ENCODE assay signal across 17 mouse cellular contexts in the genomic region with DNA sequence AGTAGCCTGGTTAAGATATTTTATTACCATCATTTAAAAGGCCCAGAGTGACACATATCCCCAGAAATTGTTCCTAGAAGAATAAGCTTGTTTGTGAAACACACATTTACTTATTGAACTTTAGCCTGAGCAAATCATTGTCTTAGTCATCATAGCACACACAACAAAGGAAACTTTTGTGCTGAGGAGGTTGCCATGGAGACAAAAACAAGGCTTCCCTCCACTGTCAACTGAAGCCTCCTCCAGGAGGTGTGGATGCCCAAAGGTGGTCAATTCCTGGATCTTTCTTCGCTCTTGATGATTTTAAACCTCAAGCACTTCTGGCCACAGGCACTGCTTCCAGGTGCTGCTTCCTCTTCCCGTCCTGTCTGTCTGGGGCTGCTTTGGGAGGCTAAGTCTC.
A peak's percentile ranks its signal among the peaks of the same experiment; 100 is the strongest.
DNase-seq lines count a peak whose midpoint lies in the region; ATAC-seq and TF ChIP-seq lines count a peak whose summit lies in the region.
"Had no signal": no experiment of that assay in that cellular context is flagged by ENCODE, and none has a peak within 500 bp of the region (broad histone marks: within the 10 kb centered on the region; RNA-seq: fewer than 3 reads in every experiment).

No protein-coding gene starts in this region.

- peak overlapping the region; percentile 57 for H3K27ac ChIP-seq in hindbrain, embryonic 10.5 days
- no peak overlapping the region for H3K27ac ChIP-seq in hindbrain, embryonic 12.5 days
- no peak overlapping the region for H3K27ac ChIP-seq in left cerebral cortex, adult 2 months
- H3K27ac ChIP-seq: kidney, postnatal 0 days; liver, embryonic 14.5 days had no signal

- WGBS in hindbrain, embryonic 10.5 days, result 64% methylated on average over 2 of the region's 2 CpGs
- 55% methylated on average over 2 of the region's 2 CpGs for WGBS in hindbrain, embryonic 12.5 days

- peaks cover 22% of the 10 kb centered on the region for H3K27me3 ChIP-seq in hindbrain, embryonic 10.5 days (ENCODE audit: insufficient read depth, poor library complexity, severe bottlenecking)
- peaks cover 8% of the 10 kb centered on the region for H3K27me3 ChIP-seq in hindbrain, embryonic 12.5 days
- H3K27me3 ChIP-seq: CH12.LX had no signal

- no peaks in the 10 kb centered on the region for H3K36me3 ChIP-seq in hindbrain, embryonic 10.5 days
- no peaks in the 10 kb centered on the region for H3K36me3 ChIP-seq in hindbrain, embryonic 12.5 days

- H3K4me3 ChIP-seq in hindbrain, embryonic 10.5 days, result no peak overlapping the region
- no peak overlapping the region for H3K4me3 ChIP-seq in hindbrain, embryonic 12.5 days
- no peak overlapping the region for H3K4me3 ChIP-seq in left cerebral cortex, adult 2 months

- DNase-seq in hindbrain, embryonic 10.5 days (ENCODE audit: low spot score), result no peak
- peak; percentile 59 for DNase-seq in brain, embryonic 14.5 days (ENCODE audit: low read depth)
- peak; percentile 30 for DNase-seq in mesoderm, embryonic 11.5 days (ENCODE audit: low read depth, low spot score)
- peak; percentile 63 for DNase-seq in retina, embryonic 14.5 days (ENCODE audit: low spot score)
- no peak for DNase-seq in right cerebral cortex, adult 18-20 months
- DNase-seq in left cerebral cortex, adult 2 months (ENCODE audit: extremely low spot score in 1 of 2, low spot score in 2 of 2), result no peak
- DNase-seq in testis, postnatal 10 days (ENCODE audit: low spot score), result no peak
- DNase-seq: adrenal gland, postnatal 36 days; cerebellum, adult 18-20 months; gastrocnemius, postnatal 36 days; lung, postnatal 4 days; right cerebral cortex, postnatal 25 days; thymus, postnatal 4 days had no signal

- H3K9me3 ChIP-seq in hindbrain, embryonic 10.5 days, result no peaks in the 10 kb centered on the region
- H3K9me3 ChIP-seq in hindbrain, embryonic 12.5 days (replicated peaks), result no peaks in the 10 kb centered on the region

- intact Hi-C loops in left cerebral cortex, adult 2 months (cut with DNase I), result no loop called here

- no peak for ATAC-seq in hindbrain, embryonic 12.5 days (ENCODE audit: low FRiP score)

- TF ChIP-seq CTCF in brain, embryonic 14.5 days (IDR thresholded peaks at IDR 0.05; ENCODE audit: borderline replicate concordance, extremely low read depth, insufficient read depth, insufficient read length), result no peak
- no peak for TF ChIP-seq CTCF in left cerebral cortex, adult 2 months (IDR thresholded peaks at IDR 0.05)

- no peak overlapping the region for H3K4me2 ChIP-seq in hindbrain, embryonic 12.5 days (replicated peaks)

- H3K4me1 ChIP-seq in hindbrain, embryonic 10.5 days (replicated peaks), result peaks cover 40% of the 10 kb centered on the region
- H3K4me1 ChIP-seq in hindbrain, embryonic 12.5 days, result peaks cover 33% of the 10 kb centered on the region

- no peak overlapping the region for H3K9ac ChIP-seq in hindbrain, embryonic 12.5 days
- H3K9ac ChIP-seq: liver, embryonic 14.5 days had no signal

- no peak for TF ChIP-seq POLR2A in brain, embryonic 14.5 days (IDR thresholded peaks at IDR 0.05; ENCODE audit: borderline replicate concordance, extremely low read depth, insufficient read depth, insufficient read length, poor library complexity, severe bottlenecking)

Comparison
In these comparisons a context has a peak if more than half of its experiments do, and no peak if none do; other contexts are left out.
1. DNase-seq: peak in brain, embryonic 14.5 days (single experiment), mesoderm, embryonic 11.5 days (single experiment) and retina, embryonic 14.5 days (single experiment); none in hindbrain, embryonic 10.5 days (single experiment), right cerebral cortex, adult 18-20 months (single experiment), left cerebral cortex, adult 2 months (0 of 2) and testis, postnatal 10 days (single experiment).